Mouse (Mus musculus) stomach, postnatal 0 days (tissue): ENCODE results near the gene Sephs1.

Experiments
- CTCF ChIP-seq: IDR thresholded peaks from 2 replicates; pipeline ENCODE4 v1.5.1; 2016; ENCODE audit warnings: antibody characterized with exemption, low read depth, mild to moderate bottlenecking, moderate library complexity
- EP300 ChIP-seq: optimal IDR thresholded peaks from 2 replicates; pipeline ENCODE3; 2016; ENCODE audit warnings: antibody characterized with exemption

DNA sequence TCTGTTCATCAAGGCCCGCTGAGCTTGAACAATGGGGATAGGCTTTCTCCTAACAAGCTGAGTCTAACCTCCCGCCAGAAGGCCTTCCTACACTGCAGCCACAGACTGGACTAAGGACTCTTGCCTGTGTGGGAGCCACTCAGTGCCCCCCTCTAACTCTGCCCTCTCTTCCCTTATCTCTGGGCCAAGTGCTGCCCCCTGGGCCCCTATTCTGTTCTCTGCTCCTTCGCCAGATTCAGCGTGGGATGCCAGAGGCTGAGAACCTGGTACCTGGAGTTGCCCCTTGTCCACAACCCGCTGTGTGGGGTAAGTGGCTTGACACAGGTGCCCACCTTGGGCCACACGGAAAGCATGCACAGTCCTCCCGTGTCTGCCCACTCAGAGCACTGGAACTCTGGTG, 32.6 kb downstream of the Sephs1 start:
- TF ChIP-seq EP300 (no peak), CTCF (no peak)
